Mouse (Mus musculus): Measurements from ENCODE around the gene Ccrl2. TPM values are rescaled to one million over a fixed set of nuclear protein-coding genes. Genes with fewer than 3 reads are reported as not detected.

Gene Ccrl2
- total RNA-seq, 2 experiments from 2014 or later: 0.85 to 0.86 TPM

GRCm38 (mm10) chr9:111009763-111010162 lies 47.6 kb downstream of the Ccrl2 start:
- no peak for DNase-seq (ENCODE audit: extremely low spot score in 1 of 2, low spot score in 2 of 2)
- intact Hi-C loops (cut with DNase I): no loop called here

GRCm38 (mm10) chr9:111006544-111006943 lies 50.8 kb downstream of the Ccrl2 start:
- no peak for DNase-seq (ENCODE audit: extremely low spot score in 1 of 2, low spot score in 2 of 2)
- intact Hi-C loops (cut with DNase I): no loop called here

Other genes starting within 250 kb of the Ccrl2 start
- not detected for gene Prss44, start 243.5 kb downstream of the Ccrl2 start, total RNA-seq (2021)
- under 1 TPM; 0.14 to 0.28 TPM for gene Prss43, start 230.8 kb downstream of the Ccrl2 start, total RNA-seq (2021)
- under 1 TPM; 0.28 to 0.79 TPM for gene Prss45, start 222.9 kb downstream of the Ccrl2 start, total RNA-seq (2021)
- not detected for gene Prss46, start 213.0 kb downstream of the Ccrl2 start, total RNA-seq (2021)
- gene Prss50, start 199.6 kb downstream of the Ccrl2 start, total RNA-seq (2021): under 1 TPM in 1 of 2 experiments, not detected in 1; 0.58 TPM
- 1 to 10 TPM; 7.8 to 8.4 TPM for gene Als2cl, start 177.6 kb downstream of the Ccrl2 start, total RNA-seq (2021)
- 1 to 10 TPM; 4.7 to 5.5 TPM for gene Tmie, start 177.4 kb downstream of the Ccrl2 start, total RNA-seq (2021)
- not detected for gene Fam240a, start 140.7 kb downstream of the Ccrl2 start, total RNA-seq (2021)
- under 1 TPM in 1 of 2 experiments, not detected in 1; 0.39 TPM for gene Tdgf1, start 111.4 kb downstream of the Ccrl2 start, total RNA-seq (2021)
- gene Lrrc2, start 106.0 kb downstream of the Ccrl2 start, total RNA-seq (2021): 1 to 10 TPM in 1 of 2 experiments, under 1 TPM in 1; 0.92 to 1.6 TPM
- gene Rtp3, start 66.9 kb downstream of the Ccrl2 start, total RNA-seq (2021): under 1 TPM; 0.47 to 0.63 TPM
- under 1 TPM in 1 of 2 experiments, not detected in 1; 0.57 TPM for gene Ltf, start 38.2 kb downstream of the Ccrl2 start, total RNA-seq (2021)
- 10 to 100 TPM; 31.4 to 32.5 TPM for gene Lrrfip2, start 60.1 kb upstream of the Ccrl2 start, total RNA-seq (2021)
- gene Mlh1, start 214.3 kb upstream of the Ccrl2 start, total RNA-seq (2021): 10 to 100 TPM; 23.5 to 24.0 TPM
- gene Epm2aip1, start 214.4 kb upstream of the Ccrl2 start, total RNA-seq (2021): 10 to 100 TPM; 83.7 to 85.5 TPM